Mouse (Mus musculus) C2C12 (cell line): ENCODE measurements around the gene Sin3b.

Experiments
- CTCF ChIP-seq: IDR thresholded peaks from one replicate; pipeline ENCODE4 v1.5.1; 2011; ENCODE audit not compliant: control insufficient read depth, insufficient read depth, insufficient read length
- MYOD1 ChIP-seq: IDR thresholded peaks from one replicate; pipeline ENCODE4 v1.6.1; 2011; ENCODE audit warnings: low read depth; ENCODE audit not compliant: control insufficient read depth, insufficient read length
- MYOG ChIP-seq: IDR thresholded peaks from one replicate; pipeline ENCODE4 v1.6.1; 2011; ENCODE audit not compliant: control insufficient read depth, insufficient read length; ENCODE audit errors: extremely low read depth
- USF1 ChIP-seq: IDR thresholded peaks from one replicate; pipeline ENCODE4 v1.6.1; 2011; ENCODE audit warnings: low read depth, mild to moderate bottlenecking, control low read depth, moderate library complexity

DNA sequence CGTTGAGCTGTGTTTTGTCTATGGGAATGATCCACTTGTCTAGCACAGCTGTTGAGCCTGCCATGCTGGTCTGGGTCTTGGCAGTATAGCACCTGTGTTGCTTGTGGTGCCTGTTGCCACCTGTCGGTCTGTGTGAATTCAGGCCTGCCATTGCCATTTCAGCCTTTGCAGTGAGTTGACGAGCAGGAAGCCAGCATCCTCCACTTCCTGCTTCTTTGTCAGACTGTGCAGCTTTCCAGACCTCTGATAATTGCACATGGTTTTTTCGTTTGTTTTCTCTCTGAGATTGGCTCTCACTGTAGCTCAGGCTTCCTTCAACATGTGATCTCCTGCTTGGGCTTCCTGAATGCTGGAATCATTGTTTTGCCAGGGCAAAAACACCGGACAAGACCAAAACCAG, 11.9 kb downstream of the Sin3b start:
- TF ChIP-seq CTCF = no peak
- TF ChIP-seq MYOD1 = no peak
- no peak for TF ChIP-seq USF1
- TF ChIP-seq MYOG = no peak
